Mouse (Mus musculus): Measurements from ENCODE around the gene Zfp143.

DNA sequence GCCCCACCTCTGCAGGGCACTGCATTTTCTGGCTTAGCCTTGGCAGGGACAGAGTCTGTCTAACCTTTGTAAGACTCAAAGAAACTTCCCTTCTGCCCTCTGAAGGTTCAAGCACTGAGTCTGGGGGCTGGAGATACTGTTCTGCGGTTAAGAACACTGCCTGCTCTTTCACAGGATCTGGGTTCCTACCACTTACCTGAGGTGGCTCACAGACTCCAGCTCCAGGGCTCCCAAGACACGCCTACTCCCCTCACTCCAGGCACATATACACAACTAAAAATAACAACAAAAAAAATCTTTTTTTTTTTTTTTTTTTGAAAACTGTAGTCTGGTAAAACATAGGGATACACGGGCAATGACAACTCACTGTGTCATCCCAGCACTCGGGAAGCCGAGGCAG lies 40.2 kb downstream of the Zfp143 start:
- no peak for TF ChIP-seq SMC3 (IDR thresholded peaks at IDR 0.05; ENCODE audit: low read depth, low read length)
- TF ChIP-seq HCFC1 (IDR thresholded peaks at IDR 0.05; ENCODE audit: low read depth, low read length), result no peak

Data from CH12.LX (cell line).